Mouse (Mus musculus) liver, embryonic 14.5 days (tissue): Measurements from ENCODE around the gene Plekhg2.

Source experiments
- CTCF ChIP-seq: IDR thresholded peaks from 2 replicates; pipeline ENCODE4 v1.5.1; 2016; ENCODE audit warnings: antibody characterized with exemption, low read depth, control low read depth
- EP300 ChIP-seq: IDR thresholded peaks from 2 replicates; pipeline ENCODE4 v1.6.1; 2016; ENCODE audit warnings: antibody characterized with exemption, low read depth

DNA sequence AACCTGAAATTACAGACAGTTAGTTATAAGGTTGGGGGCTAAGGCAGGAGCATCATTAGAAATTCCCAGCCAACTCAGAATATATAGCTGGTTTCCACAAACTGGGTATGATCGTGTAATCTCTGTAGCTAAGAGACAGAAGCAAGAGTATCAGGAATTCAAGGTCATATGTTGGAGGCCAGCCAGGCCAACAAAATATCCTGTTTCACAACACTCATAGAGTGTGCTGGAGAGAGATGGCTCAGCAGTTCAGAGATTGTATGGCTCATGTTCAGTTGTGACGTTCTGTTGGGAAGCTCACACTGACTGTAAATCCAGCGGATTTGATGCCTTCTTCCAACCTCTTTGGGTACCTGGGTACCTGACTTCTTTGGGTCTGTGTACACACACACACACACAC lies 24.7 kb downstream of the Plekhg2 start:
- TF ChIP-seq CTCF (no peak), EP300 (no peak)
